ENCODE assay signal across 8 mouse cellular contexts in the genomic region with DNA sequence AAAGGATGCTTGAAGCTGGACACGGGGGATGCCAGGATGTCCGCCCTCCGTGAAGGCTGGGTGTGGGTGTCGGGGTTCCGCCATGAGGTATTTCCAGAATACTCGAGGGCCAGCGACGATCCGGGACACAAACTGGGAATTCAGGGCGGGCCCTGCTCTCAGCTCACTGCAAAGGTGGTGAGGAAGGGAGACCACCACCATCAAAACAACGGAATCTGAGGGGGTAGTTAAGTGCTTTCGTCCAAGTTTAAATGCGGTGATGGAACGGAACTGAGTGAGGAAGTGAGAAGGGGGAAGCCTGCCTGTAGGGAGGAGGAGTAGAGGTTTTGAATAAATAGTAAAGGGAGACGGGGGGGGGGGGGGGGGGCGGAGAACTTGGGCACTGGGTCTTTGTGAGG. TPM values are rescaled to one million over a fixed set of nuclear protein-coding genes. Genes with fewer than 3 reads are reported as not detected.
DNase-seq lines count a peak whose midpoint lies in the region; ATAC-seq and TF ChIP-seq lines count a peak whose summit lies in the region.

No protein-coding gene starts in this region.

- TF ChIP-seq POLR2A in ES-Bruce4 (IDR thresholded peaks at IDR 0.05; ENCODE audit: insufficient read depth, low read length): no peak

- no peak for TF ChIP-seq CTCF in ES-Bruce4 (IDR thresholded peaks at IDR 0.05; ENCODE audit: low read depth, low read length)

- H3K4me3 ChIP-seq in heart, embryonic 10.5 days: peak overlapping the region; percentile 78
- H3K4me3 ChIP-seq in ES-Bruce4 (ENCODE audit: low read depth, low read length): peak overlapping the region; percentile 84
- H3K4me3 ChIP-seq in hindbrain, embryonic 10.5 days: peak overlapping the region; percentile 79

- H3K9ac ChIP-seq in ES-Bruce4 (ENCODE audit: low read depth, poor library complexity, severe bottlenecking): peak overlapping the region; percentile 77

- WGBS in heart, embryonic 10.5 days: 2% methylated on average over 15 of the region's 16 CpGs
- WGBS in hindbrain, embryonic 10.5 days: 0% methylated on average over 16 of the region's 16 CpGs

- peaks cover 10% of the 10 kb centered on the region for H3K4me1 ChIP-seq in heart, embryonic 10.5 days
- H3K4me1 ChIP-seq in ES-Bruce4 (ENCODE audit: control insufficient read depth, insufficient read depth, low read length): no peaks in the 10 kb centered on the region
- peaks cover 18% of the 10 kb centered on the region for H3K4me1 ChIP-seq in hindbrain, embryonic 10.5 days (replicated peaks)

- peak overlapping the region; percentile 96 for H3K27ac ChIP-seq in heart, embryonic 10.5 days
- H3K27ac ChIP-seq in ES-Bruce4 (ENCODE audit: insufficient read depth, low read length): peak overlapping the region; percentile 40; the same call in 1 of the 2 replicates
- H3K27ac ChIP-seq in hindbrain, embryonic 10.5 days: peak overlapping the region; percentile 94

- no peak for TF ChIP-seq EP300 in ES-Bruce4 (IDR thresholded peaks at IDR 0.05; ENCODE audit: insufficient read depth, low read depth, low read length)

- H3K36me3 ChIP-seq in heart, embryonic 10.5 days: peaks cover 18% of the 10 kb centered on the region
- H3K36me3 ChIP-seq in ES-Bruce4 (ENCODE audit: control insufficient read depth, insufficient read depth, low read length, poor library complexity, severe bottlenecking): 0 out of 2 replicates have a peak, but pooled peaks cover under 1% of the 10 kb centered on the region
- peaks cover 37% of the 10 kb centered on the region for H3K36me3 ChIP-seq in hindbrain, embryonic 10.5 days

- DNase-seq in heart, embryonic 10.5 days (ENCODE audit: low spot score): no peak
- DNase-seq in heart, postnatal 4 days: no peak
- DNase-seq in hindbrain, embryonic 10.5 days (ENCODE audit: low spot score): no peak
- DNase-seq in thymus, postnatal 36 days: no peak
- no peak for DNase-seq in kidney, adult 11 months
- no peak for DNase-seq in layer of hippocampus, adult 8-10 months (ENCODE audit: low spot score in 2 of 2)

- peak; percentile 45 for ATAC-seq in megakaryocyte progenitor cell, adult 5-6 weeks (replicated peaks; ENCODE audit: poor library complexity)

- no peaks in the 10 kb centered on the region for H3K27me3 ChIP-seq in heart, embryonic 10.5 days (ENCODE audit: insufficient read depth, poor library complexity, severe bottlenecking)
- no peaks in the 10 kb centered on the region for H3K27me3 ChIP-seq in ES-Bruce4 (ENCODE audit: control insufficient read depth, insufficient read depth, low read length, poor library complexity, severe bottlenecking)
- no peaks in the 10 kb centered on the region for H3K27me3 ChIP-seq in hindbrain, embryonic 10.5 days (ENCODE audit: insufficient read depth, poor library complexity, severe bottlenecking)

- no peaks in the 10 kb centered on the region for H3K9me3 ChIP-seq in heart, embryonic 10.5 days
- no peaks in the 10 kb centered on the region for H3K9me3 ChIP-seq in ES-Bruce4 (replicated peaks; ENCODE audit: control insufficient read depth, insufficient read depth, low read length, poor library complexity, severe bottlenecking)
- no peaks in the 10 kb centered on the region for H3K9me3 ChIP-seq in hindbrain, embryonic 10.5 days

RNA-seq across cellular contexts. Expression of gene Mfap3, which starts 0.3 kb away (rescaled TPM):
- 32.9 and 40.8 TPM in 2 replicates for polyA plus RNA-seq in heart, embryonic 10.5 days (2016; fragmentation: Nextera tagmentation; extraction: Ambion mirVana)
- 10 to 100 TPM; 26.8 to 27.6 TPM for total RNA-seq in heart, postnatal 4 days (2021)
- 63.0 and 73.5 TPM in 2 replicates for polyA plus RNA-seq in ES-Bruce4 (2011; ENCODE audit: insufficient read depth, insufficient read length, low read depth, missing spikeins)
- 49.5 and 50.1 TPM in 2 replicates for polyA plus RNA-seq in hindbrain, embryonic 10.5 days (2016; fragmentation: Nextera tagmentation; extraction: Ambion mirVana)
- total RNA-seq in megakaryocyte progenitor cell, adult 5-6 weeks (2015): 24.0 and 25.7 TPM in 2 replicates
- 24.0 and 26.7 TPM in 2 replicates for total RNA-seq in megakaryocyte progenitor cell, adult 5-6 weeks (2017)
- 10 to 100 TPM; 24.5 to 37.4 (median 29.0) TPM for total RNA-seq in layer of hippocampus, adult 8-10 months (2022)

RNA-seq across cellular contexts. Expression of gene Fam114a2, which starts 0.3 kb away (rescaled TPM):
- 68.2 and 75.6 TPM in 2 replicates for polyA plus RNA-seq in heart, embryonic 10.5 days (2016; fragmentation: Nextera tagmentation; extraction: Ambion mirVana)
- total RNA-seq in heart, postnatal 4 days (2021): 10 to 100 TPM; 43.1 to 45.6 TPM
- 84.7 and 95.2 TPM in 2 replicates for polyA plus RNA-seq in ES-Bruce4 (2011; ENCODE audit: insufficient read depth, insufficient read length, low read depth, missing spikeins)
- polyA plus RNA-seq in hindbrain, embryonic 10.5 days (2016; fragmentation: Nextera tagmentation; extraction: Ambion mirVana): 70.3 and 70.5 TPM in 2 replicates
- 38.7 and 39.8 TPM in 2 replicates for total RNA-seq in megakaryocyte progenitor cell, adult 5-6 weeks (2015)
- 32.1 and 32.4 TPM in 2 replicates for total RNA-seq in megakaryocyte progenitor cell, adult 5-6 weeks (2017)
- total RNA-seq in layer of hippocampus, adult 8-10 months (2022): 10 to 100 TPM; 32.9 to 47.7 (median 37.5) TPM

Comparison
In these comparisons a context has a peak if more than half of its experiments do, and no peak if none do; other contexts are left out.
1. H3K27ac ChIP-seq: peak in every context shown above with its lines; median percentile 96 in heart, embryonic 10.5 days; 94 in hindbrain, embryonic 10.5 days; 40 in ES-Bruce4.